Mouse (Mus musculus): ENCODE data around the gene Slc10a2. TPM values are rescaled to one million over a fixed set of nuclear protein-coding genes. Genes with fewer than 3 reads are reported as not detected.
"Not testable (repeated sequence)": the region's sequence is repeated elsewhere in the genome, so short reads cannot be mapped to it uniquely, and the experiment has no call there.

Slc10a2 gene
- polyA plus RNA-seq, 2 experiments, result not detected

GRCm38 (mm10) chr8:5073654-5074293 lies 31.4 kb downstream of the Slc10a2 start:
- 90% methylated on average over 3 of the region's 3 CpGs for WGBS
- TF ChIP-seq POLR2A (IDR thresholded peaks at IDR 0.05; ENCODE audit: borderline replicate concordance, extremely low read depth, insufficient read depth, insufficient read length), result no peak

GRCm38 (mm10) chr8:5058888-5059287 lies 46.3 kb downstream of the Slc10a2 start:
- no peak overlapping the region for H3K4me3 ChIP-seq (replicated peaks; ENCODE audit: low read length)
- no peaks in the 10 kb centered on the region for H3K9me3 ChIP-seq (ENCODE audit: control insufficient read depth, low read length)
- no peaks in the 10 kb centered on the region for H3K27me3 ChIP-seq (ENCODE audit: control insufficient read depth, insufficient read depth, low read length)
- no peaks in the 10 kb centered on the region for H3K4me1 ChIP-seq (ENCODE audit: control insufficient read depth, insufficient read depth, low read length)
- H3K9ac ChIP-seq (ENCODE audit: low read depth, low read length, severe bottlenecking), result no peak overlapping the region
- DNase-seq (ENCODE audit: low spot score) (peak; percentile 11), ATAC-seq (ENCODE audit: low FRiP score, low read depth) (peak; percentile 57)
- no peaks in the 10 kb centered on the region for H3K36me3 ChIP-seq (ENCODE audit: control insufficient read depth, insufficient read depth, low read length)
- H3K4me2 ChIP-seq (replicated peaks; ENCODE audit: low read depth, low read length, severe bottlenecking), result no peak overlapping the region
- H3K27ac ChIP-seq (replicated peaks; ENCODE audit: low read depth, low read length), result no peak overlapping the region
- TF ChIP-seq POLR2A (IDR thresholded peaks at IDR 0.05; ENCODE audit: borderline replicate concordance, extremely low read depth, insufficient read depth, insufficient read length), result no peak
- WGBS, result 50% methylated on average over 1 of the region's 1 CpGs

More at GRCm38 (mm10) chr8:5073654-5074293, 31.4 kb downstream of the Slc10a2 start:
- no peak for DNase-seq (ENCODE audit: low spot score)
- Histone ChIP-seq H3K4me1 (ENCODE audit: control insufficient read depth, insufficient read depth, low read length) (no peaks in the 10 kb centered on the region), H3K9ac (ENCODE audit: low read depth, low read length, severe bottlenecking) (no peak overlapping the region), H3K9me3 (ENCODE audit: control insufficient read depth, low read length) (no peaks in the 10 kb centered on the region), H3K27me3 (ENCODE audit: control insufficient read depth, insufficient read depth, low read length) (no peaks in the 10 kb centered on the region), H3K4me3 (replicated peaks; ENCODE audit: low read length) (no peak overlapping the region), H3K4me2 (replicated peaks; ENCODE audit: low read depth, low read length, severe bottlenecking) (no peak overlapping the region), H3K27ac (replicated peaks; ENCODE audit: low read depth, low read length) (no peak overlapping the region), H3K36me3 (ENCODE audit: control insufficient read depth, insufficient read depth, low read length) (no peaks in the 10 kb centered on the region)
- ATAC-seq (ENCODE audit: low FRiP score, low read depth), result no peak

- H3K9me3 ChIP-seq (ENCODE audit: control insufficient read depth, low read length); DNase-seq (ENCODE audit: low spot score); H3K4me1 ChIP-seq (ENCODE audit: control insufficient read depth, insufficient read depth, low read length); H3K4me2 ChIP-seq (replicated peaks; ENCODE audit: low read depth, low read length, severe bottlenecking); H3K36me3 ChIP-seq (ENCODE audit: control insufficient read depth, insufficient read depth, low read length); H3K9ac ChIP-seq (ENCODE audit: low read depth, low read length, severe bottlenecking); H3K27ac ChIP-seq (replicated peaks; ENCODE audit: low read depth, low read length); H3K27me3 ChIP-seq (ENCODE audit: control insufficient read depth, insufficient read depth, low read length); H3K4me3 ChIP-seq (replicated peaks; ENCODE audit: low read length); ATAC-seq (ENCODE audit: low FRiP score, low read depth): not testable (repeated sequence)
- 78% methylated on average over 6 of the region's 6 CpGs for WGBS
These were observed 60.7 kb downstream of the Slc10a2 start for GRCm38 (mm10) chr8:5044361-5044900.

GRCm38 (mm10) chr8:5038811-5039561 lies 66.2 kb downstream of the Slc10a2 start:
- no peaks in the 10 kb centered on the region for H3K27me3 ChIP-seq (ENCODE audit: control insufficient read depth, insufficient read depth, low read length)
- no peak overlapping the region for H3K27ac ChIP-seq (replicated peaks; ENCODE audit: low read depth, low read length)
- H3K4me3 ChIP-seq (replicated peaks; ENCODE audit: low read length), result no peak overlapping the region
- H3K4me1 ChIP-seq (ENCODE audit: control insufficient read depth, insufficient read depth, low read length), result peaks cover 3% of the 10 kb centered on the region; the same call in 1 of the 2 replicates
- no peaks in the 10 kb centered on the region for H3K36me3 ChIP-seq (ENCODE audit: control insufficient read depth, insufficient read depth, low read length)
- DNase-seq (ENCODE audit: low spot score), result no peak
- H3K9ac ChIP-seq (ENCODE audit: low read depth, low read length, severe bottlenecking), result no peak overlapping the region
- WGBS, result 33% methylated on average over 4 of the region's 4 CpGs
- H3K4me2 ChIP-seq (replicated peaks; ENCODE audit: low read depth, low read length, severe bottlenecking), result no peak overlapping the region
- no peak for TF ChIP-seq POLR2A (IDR thresholded peaks at IDR 0.05; ENCODE audit: borderline replicate concordance, extremely low read depth, insufficient read depth, insufficient read length)
- no peak for ATAC-seq (ENCODE audit: low FRiP score, low read depth)
- H3K9me3 ChIP-seq (ENCODE audit: control insufficient read depth, low read length), result no peaks in the 10 kb centered on the region
